Mouse (Mus musculus) left cerebral cortex, adult 2 months (tissue): ENCODE results near the gene Uhrf2. TPM values are rescaled to one million over a fixed set of nuclear protein-coding genes. Genes with fewer than 3 reads are reported as not detected.
"Not testable (repeated sequence)": the region's sequence is repeated elsewhere in the genome, so short reads cannot be mapped to it uniquely, and the experiment has no call there.

Experiments
- DNase-seq, 2 experiments: peaks; one replicate each; pipeline ENCODE4 v3.0.0; 2021 to 2022; ENCODE audit warnings: low spot score in 2 of 2, mixed read lengths in 1 of 2; ENCODE audit errors: extremely low spot score in 1 of 2
- H3K27ac ChIP-seq: fragments of 200-600 bp; 2 replicates; pipeline ENCODE4 v1.8.1; 2022
- H3K4me3 ChIP-seq: fragments of 200-600 bp; 2 replicates; pipeline ENCODE4 v1.8.1; 2022
- CTCF ChIP-seq: fragments of 200-600 bp; IDR thresholded peaks from 2 replicates; pipeline ENCODE4 v1.8.1; 2022; ENCODE audit warnings: antibody characterized with exemption, mild to moderate bottlenecking, moderate library complexity
- intact Hi-C: fragments of 180-260 bp; cut with DNase I; formaldehyde crosslinking; loops from one replicate; pipeline ENCODE4 v1.15.1; 2025
- long read RNA-seq, 2 experiments: library from polyadenylated mRNA; stranded (forward); transcript quantifications; one replicate each; pipeline ENCODE4 v2.0.0; 2021; ENCODE audit warnings: borderline mapping rate in 2 of 2
- total RNA-seq, 2 experiments: library from RNA; stranded (reverse); gene quantifications; 2 replicates each; pipeline ENCODE4 v1.2.3; 2021

Gene Uhrf2
- total RNA-seq: 10 to 100 TPM; 50.1 to 58.7 TPM
- long read RNA-seq, experiment 1, transcript Uhrf2-201 (16 exons, 3,536 nt): major isoform, 36 of 48 reads
- long read RNA-seq, experiment 1, partial matches to known transcripts: 4 of 48 reads
- long read RNA-seq, experiment 1, other reads (novel, unspliced or antisense): 8 of 48 reads
- long read RNA-seq, experiment 2, transcript Uhrf2-201 (16 exons, 3,536 nt): major isoform, 25 of 40 reads
- long read RNA-seq, experiment 2, partial matches to known transcripts: 2 of 40 reads
- long read RNA-seq, experiment 2, other reads (novel, unspliced or antisense): 13 of 40 reads

DNA sequence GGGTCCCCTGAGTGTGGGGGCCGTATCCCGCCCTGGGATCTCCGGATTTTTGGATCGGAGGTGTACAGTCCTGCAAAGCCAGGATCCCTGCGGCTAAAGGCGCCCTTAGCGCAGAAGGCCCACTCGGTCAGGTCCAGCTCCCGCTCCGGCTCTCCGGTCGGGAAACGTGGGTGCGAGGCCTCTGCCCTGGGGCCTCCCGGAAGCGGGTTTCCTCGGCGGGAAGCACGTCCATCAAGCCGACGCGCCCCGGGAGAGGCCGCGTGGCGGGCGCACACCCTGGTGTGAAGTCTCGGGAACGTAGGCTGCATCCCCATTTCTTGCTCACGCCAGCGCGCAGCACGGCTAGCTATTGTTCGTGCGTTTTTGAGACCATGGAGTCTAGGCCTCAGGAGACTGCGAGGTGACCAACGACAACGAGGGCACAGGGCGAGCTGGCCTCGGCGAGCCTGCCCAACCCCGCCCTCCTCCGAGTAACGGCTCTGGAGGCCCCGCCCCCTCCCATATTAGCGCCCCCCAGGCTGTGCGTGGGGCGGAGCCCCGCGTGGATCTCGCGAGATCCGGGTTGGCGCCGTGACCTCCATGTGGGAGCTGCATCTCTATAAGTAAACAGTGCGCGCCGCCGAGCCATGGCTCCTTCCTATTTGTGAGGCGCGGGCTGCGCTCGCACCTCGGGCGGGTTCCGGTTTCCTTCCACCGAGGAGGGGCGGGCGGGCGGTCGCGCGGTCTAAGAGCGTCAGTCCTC lies at the start of gene Uhrf2:
TSS of gene Uhrf2 (plus strand) at position 620 of the 742 bp plus-strand sequence.
- TF ChIP-seq CTCF: no peak; the same call in 1 of the 2 replicates
- Histone ChIP-seq H3K27ac (peak within 1 kb of the TSS; percentile 91), H3K4me3 (peak within 1 kb of the TSS; percentile 93)
- intact Hi-C loops: loop anchor here (2.0 to 5.0 kb wide), 4 partner anchors 51 to 223 kb away; partner anchors contain the start of gene 9930021J03Rik
- peak; percentile 95 to 96 for DNase-seq

- DNase-seq: no peak
- Histone ChIP-seq H3K27ac (no peak overlapping the region), H3K4me3 (no peak overlapping the region)
- TF ChIP-seq CTCF: no peak
- intact Hi-C loops: loop anchor here (10.0 kb wide), 1 partner anchor 220 kb away; no protein-coding TSS in a partner anchor
Observed at GRCm38 (mm10) chr19:29984208-29985005, 45.9 kb upstream of the Uhrf2 start.

DNA sequence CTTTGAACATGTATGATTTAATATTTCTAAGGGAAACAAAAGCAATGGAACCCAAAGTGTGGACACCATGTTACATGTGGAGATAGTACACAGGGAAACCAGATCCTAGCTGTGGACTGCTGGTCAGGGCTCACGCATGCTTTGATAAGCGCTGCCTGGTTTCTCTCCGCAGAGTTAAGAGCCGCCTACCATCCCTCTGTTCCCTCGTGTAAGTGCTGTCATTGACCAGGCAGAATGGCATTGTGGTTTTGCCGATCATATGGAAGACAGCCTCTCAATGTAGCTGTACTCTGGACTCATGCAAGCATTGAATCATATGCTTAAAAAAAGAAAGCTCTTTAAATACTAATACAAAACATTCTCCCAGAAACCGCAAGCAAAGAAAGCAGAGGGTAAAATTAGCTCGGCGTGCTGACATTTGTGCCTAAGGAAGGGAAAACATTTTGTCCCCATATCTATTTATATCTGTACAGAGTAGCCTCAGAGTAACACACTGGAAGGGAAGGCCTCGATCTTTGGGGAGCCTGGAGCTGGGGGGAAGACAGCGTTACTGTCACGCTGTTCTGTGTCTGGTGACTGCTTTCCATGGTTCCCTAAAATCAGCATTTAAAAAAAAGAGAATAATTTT lies 43.7 kb upstream of the Uhrf2 start:
- Histone ChIP-seq H3K27ac (no peak overlapping the region), H3K4me3 (no peak overlapping the region)
- TF ChIP-seq CTCF: no peak
- intact Hi-C loops: loop anchor here (10.0 kb wide), 1 partner anchor 218 kb away; no protein-coding TSS in a partner anchor
- no peak for DNase-seq

GRCm38 (mm10) chr19:30000406-30001365 lies 29.6 kb upstream of the Uhrf2 start:
- DNase-seq: no peak
- TF ChIP-seq CTCF: no peak
- Histone ChIP-seq H3K27ac (no peak overlapping the region), H3K4me3 (no peak overlapping the region)
- intact Hi-C loops: no loop called here

DNA sequence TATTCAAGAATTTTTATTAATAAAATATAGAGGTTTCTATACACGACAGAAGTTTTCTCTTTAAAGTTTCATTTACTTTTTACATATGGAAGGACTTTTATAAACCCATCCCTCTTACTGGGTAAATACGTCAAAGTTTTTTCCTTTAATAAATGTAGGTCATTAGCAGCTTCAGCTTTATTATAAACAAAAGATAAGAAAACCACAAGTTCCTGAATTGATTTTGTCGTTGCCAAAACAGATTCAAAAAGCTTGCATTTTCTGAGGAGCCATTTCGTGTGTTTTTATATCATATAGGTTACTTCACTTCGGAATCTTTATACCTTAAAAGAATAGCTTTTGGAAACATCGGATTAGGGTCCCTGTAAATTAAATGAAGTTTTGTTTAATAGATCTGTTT lies 28.8 kb upstream of the Uhrf2 start:
- TF ChIP-seq CTCF: no peak
- Histone ChIP-seq H3K27ac (no peak overlapping the region), H3K4me3 (no peak overlapping the region)
- intact Hi-C loops: no loop called here
- no peak for DNase-seq

DNA sequence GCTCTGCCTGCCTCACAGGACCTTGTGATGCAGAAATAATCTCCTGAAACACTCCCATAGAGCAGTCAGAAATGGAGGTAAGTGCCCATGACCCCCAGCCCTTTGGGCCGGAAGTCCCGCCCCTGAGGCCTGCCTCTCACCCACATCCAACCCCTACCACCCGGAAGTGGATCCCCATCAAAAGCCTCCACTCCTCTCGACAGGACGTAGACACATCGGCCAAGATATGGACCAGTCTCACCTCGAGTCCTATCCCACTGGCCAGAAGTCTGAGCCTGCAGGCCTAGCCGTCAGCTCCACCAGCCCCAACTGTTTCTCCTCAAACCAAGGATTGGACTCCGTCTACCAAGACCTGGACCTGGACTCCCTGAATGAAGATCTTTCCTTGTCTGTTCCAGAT lies 26.7 kb upstream of the Uhrf2 start, which contains the start of gene Trpd52l3:
TSS of gene Trpd52l3 (plus strand) at position 170 of the 400 bp plus-strand sequence.
- Histone ChIP-seq H3K27ac (no peak within 1 kb of the TSS), H3K4me3 (no peak within 1 kb of the TSS)
- no peak for DNase-seq
- TF ChIP-seq CTCF: no peak
- intact Hi-C loops: no loop called here

DNA sequence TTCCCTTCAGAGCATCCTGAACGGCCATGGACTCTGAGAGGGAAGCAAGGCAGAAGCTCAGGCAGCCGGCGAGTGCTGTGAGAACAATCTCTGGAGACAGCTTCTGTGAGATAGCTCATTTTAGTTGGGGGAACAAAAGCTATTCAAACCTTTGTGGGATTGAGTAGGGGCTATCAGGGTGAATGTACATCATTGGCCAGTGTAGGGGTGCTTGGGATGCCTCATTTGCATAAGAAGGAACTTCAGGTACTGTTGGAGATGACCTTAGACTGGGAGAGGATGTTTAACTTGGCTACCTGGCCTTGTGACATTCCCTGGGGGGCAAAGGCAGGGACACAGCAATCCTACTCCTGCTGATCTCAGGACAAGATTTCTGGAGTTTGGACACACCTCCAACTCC lies 23.9 kb upstream of the Uhrf2 start:
- intact Hi-C loops: no loop called here
- H3K27ac ChIP-seq: no peak overlapping the region
- H3K4me3 ChIP-seq: no peak overlapping the region
- DNase-seq: no peak
- no peak for TF ChIP-seq CTCF

DNA sequence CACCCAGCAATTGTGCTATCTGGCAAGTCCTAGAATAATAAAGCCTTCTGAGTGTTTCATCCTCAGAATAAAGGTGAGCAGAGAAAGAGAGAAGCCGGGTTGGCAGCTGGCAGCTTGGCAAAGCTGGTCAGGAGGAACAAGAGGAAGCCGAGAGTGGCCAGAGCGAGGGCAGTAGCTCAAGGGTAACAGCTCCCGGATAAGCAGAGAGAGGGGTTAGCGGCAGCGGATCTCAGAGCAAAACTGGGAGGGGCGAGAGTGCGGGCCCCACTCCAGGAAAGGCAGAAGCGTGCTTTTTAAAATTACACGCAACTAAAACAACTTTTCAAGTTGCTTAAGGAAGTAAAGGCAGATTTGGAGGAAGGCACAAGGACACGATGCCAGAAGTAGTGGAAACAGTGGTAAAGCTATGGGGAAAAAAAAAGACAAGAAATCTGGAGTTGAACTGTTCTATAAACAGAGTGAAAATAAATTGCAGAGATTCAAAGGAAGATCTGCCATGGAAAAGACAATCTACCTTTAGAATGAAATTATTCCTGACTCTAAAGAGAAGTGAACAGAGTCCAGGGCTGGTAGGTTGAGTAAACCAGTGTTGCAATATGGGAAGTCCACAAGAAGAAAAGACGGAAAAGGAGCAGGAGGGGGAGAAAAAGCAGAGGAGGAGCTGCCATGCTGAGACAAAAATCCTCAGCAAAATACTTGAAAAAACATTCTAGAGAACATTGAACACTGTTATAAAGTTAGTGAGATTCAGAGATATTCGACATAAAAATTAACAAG lies 19.6 kb upstream of the Uhrf2 start:
- no peak overlapping the region for H3K4me3 ChIP-seq
- DNase-seq: no peak
- intact Hi-C loops: no loop called here
- TF ChIP-seq CTCF: no peak
- no peak overlapping the region for H3K27ac ChIP-seq

GRCm38 (mm10) chr19:30014331-30014730 lies 16.0 kb upstream of the Uhrf2 start:
- H3K4me3 ChIP-seq: no peak overlapping the region
- TF ChIP-seq CTCF: no peak
- no peak overlapping the region for H3K27ac ChIP-seq
- DNase-seq: no peak
- intact Hi-C loops: no loop called here

- no peak overlapping the region for H3K27ac ChIP-seq
- no peak for DNase-seq
- H3K4me3 ChIP-seq: no peak overlapping the region
- TF ChIP-seq CTCF: no peak
- intact Hi-C loops: no loop called here
Observed at GRCm38 (mm10) chr19:30016156-30016555, 14.2 kb upstream of the Uhrf2 start.

- not testable (repeated sequence) for H3K27ac ChIP-seq
Observed at GRCm38 (mm10) chr19:30023419-30023818, 6.9 kb upstream of the Uhrf2 start.

More at GRCm38 (mm10) chr19:30023419-30023818, 6.9 kb upstream of the Uhrf2 start:
- intact Hi-C loops, DNase-seq, H3K4me3 ChIP-seq: not testable (repeated sequence)
